Mouse (Mus musculus): ENCODE data around the gene Ubc. TPM values are rescaled to one million over a fixed set of nuclear protein-coding genes. Genes with fewer than 3 reads are reported as not detected.

Ubc gene
- polyA plus RNA-seq, 1 experiment, result 848 TPM

- WGBS, result 63% methylated on average over 7 of the region's 7 CpGs
- no peak for TF ChIP-seq POLR2A (IDR thresholded peaks at IDR 0.05; ENCODE audit: low read depth, low read length)
- TF ChIP-seq CTCF (IDR thresholded peaks at IDR 0.05; ENCODE audit: extremely low read depth, insufficient read length, insufficient replicate concordance, low read depth, low read length), result no peak
- Histone ChIP-seq H3K27ac (ENCODE audit: insufficient read depth, low read depth, low read length) (no peak overlapping the region), H3K4me1 (ENCODE audit: control insufficient read depth, insufficient read depth, insufficient read length, low read length) (no peaks in the 10 kb centered on the region), H3K4me3 (ENCODE audit: low read depth, low read length) (no peak overlapping the region), H3K27me3 (ENCODE audit: control insufficient read depth, insufficient read depth, low read length) (no peaks in the 10 kb centered on the region), H3K36me3 (ENCODE audit: control insufficient read depth, insufficient read depth, low read length) (no peaks in the 10 kb centered on the region)
These were observed 35.0 kb downstream of the Ubc start for GRCm38 (mm10) chr5:125354885-125355492.

- H3K27me3 ChIP-seq (ENCODE audit: control insufficient read depth, insufficient read depth, low read length), result no peaks in the 10 kb centered on the region
- H3K4me3 ChIP-seq (ENCODE audit: low read depth, low read length), result no peak overlapping the region
- no peaks in the 10 kb centered on the region for H3K36me3 ChIP-seq (ENCODE audit: control insufficient read depth, insufficient read depth, low read length)
- WGBS, result 92% methylated on average over 5 of the region's 5 CpGs
- no peak overlapping the region for H3K27ac ChIP-seq (ENCODE audit: insufficient read depth, low read depth, low read length)
- peaks cover 9% of the 10 kb centered on the region; the same call in 1 of the 2 replicates for H3K4me1 ChIP-seq (ENCODE audit: control insufficient read depth, insufficient read depth, insufficient read length, low read length)
- TF ChIP-seq CTCF (IDR thresholded peaks at IDR 0.05; ENCODE audit: extremely low read depth, insufficient read length, insufficient replicate concordance, low read depth, low read length) (no peak), POLR2A (IDR thresholded peaks at IDR 0.05; ENCODE audit: low read depth, low read length) (no peak)
These were observed 37.2 kb downstream of the Ubc start for GRCm38 (mm10) chr5:125352781-125353294.

- no peaks in the 10 kb centered on the region for H3K36me3 ChIP-seq (ENCODE audit: control insufficient read depth, insufficient read depth, low read length)
- peaks cover 9% of the 10 kb centered on the region; the same call in 1 of the 2 replicates for H3K4me1 ChIP-seq (ENCODE audit: control insufficient read depth, insufficient read depth, insufficient read length, low read length)
- H3K4me3 ChIP-seq (ENCODE audit: low read depth, low read length), result no peak overlapping the region
- 81% methylated on average over 5 of the region's 5 CpGs for WGBS
- TF ChIP-seq CTCF (IDR thresholded peaks at IDR 0.05; ENCODE audit: extremely low read depth, insufficient read length, insufficient replicate concordance, low read depth, low read length) (no peak), POLR2A (IDR thresholded peaks at IDR 0.05; ENCODE audit: low read depth, low read length) (no peak)
- H3K27ac ChIP-seq (ENCODE audit: insufficient read depth, low read depth, low read length), result no peak overlapping the region
- 0 out of 2 replicates have a peak, but pooled peaks cover 2% of the 10 kb centered on the region for H3K27me3 ChIP-seq (ENCODE audit: control insufficient read depth, insufficient read depth, low read length)
These were observed 38.1 kb downstream of the Ubc start for GRCm38 (mm10) chr5:125351939-125352338.

GRCm38 (mm10) chr5:125351057-125351456, 38.9 kb downstream of the Ubc start:
- H3K36me3 ChIP-seq (ENCODE audit: control insufficient read depth, insufficient read depth, low read length), result no peaks in the 10 kb centered on the region
- H3K4me1 ChIP-seq (ENCODE audit: control insufficient read depth, insufficient read depth, insufficient read length, low read length), result peaks cover 9% of the 10 kb centered on the region; the same call in 1 of the 2 replicates
- no peak overlapping the region for H3K27ac ChIP-seq (ENCODE audit: insufficient read depth, low read depth, low read length)
- TF ChIP-seq POLR2A (IDR thresholded peaks at IDR 0.05; ENCODE audit: low read depth, low read length) (no peak), CTCF (IDR thresholded peaks at IDR 0.05; ENCODE audit: extremely low read depth, insufficient read length, insufficient replicate concordance, low read depth, low read length) (no peak)
- no peak overlapping the region for H3K4me3 ChIP-seq (ENCODE audit: low read depth, low read length)
- 0 out of 2 replicates have a peak, but pooled peaks cover 3% of the 10 kb centered on the region for H3K27me3 ChIP-seq (ENCODE audit: control insufficient read depth, insufficient read depth, low read length)
- 82% methylated on average over 8 of the region's 8 CpGs for WGBS

GRCm38 (mm10) chr5:125349391-125349790, 40.6 kb downstream of the Ubc start:
- no peaks in the 10 kb centered on the region for H3K36me3 ChIP-seq (ENCODE audit: control insufficient read depth, insufficient read depth, low read length)
- 81% methylated on average over 3 of the region's 3 CpGs for WGBS
- no peak overlapping the region for H3K27ac ChIP-seq (ENCODE audit: insufficient read depth, low read depth, low read length)
- H3K27me3 ChIP-seq (ENCODE audit: control insufficient read depth, insufficient read depth, low read length), result 0 out of 2 replicates have a peak, but pooled peaks cover 3% of the 10 kb centered on the region
- H3K4me1 ChIP-seq (ENCODE audit: control insufficient read depth, insufficient read depth, insufficient read length, low read length), result peaks cover 9% of the 10 kb centered on the region; the same call in 1 of the 2 replicates
- no peak for TF ChIP-seq CTCF (IDR thresholded peaks at IDR 0.05; ENCODE audit: extremely low read depth, insufficient read length, insufficient replicate concordance, low read depth, low read length)
- TF ChIP-seq POLR2A (IDR thresholded peaks at IDR 0.05; ENCODE audit: low read depth, low read length), result no peak
- no peak overlapping the region for H3K4me3 ChIP-seq (ENCODE audit: low read depth, low read length)

- H3K4me3 ChIP-seq (ENCODE audit: low read depth, low read length), result no peak overlapping the region
- TF ChIP-seq POLR2A (IDR thresholded peaks at IDR 0.05; ENCODE audit: low read depth, low read length), result no peak
- peak; percentile 72; the same call in 1 of the 2 replicates for TF ChIP-seq CTCF (IDR thresholded peaks at IDR 0.05; ENCODE audit: extremely low read depth, insufficient read length, insufficient replicate concordance, low read depth, low read length)
- WGBS, result 38% methylated on average over 8 of the region's 8 CpGs
- peaks cover 9% of the 10 kb centered on the region; the same call in 1 of the 2 replicates for H3K4me1 ChIP-seq (ENCODE audit: control insufficient read depth, insufficient read depth, insufficient read length, low read length)
- H3K27me3 ChIP-seq (ENCODE audit: control insufficient read depth, insufficient read depth, low read length), result peaks cover 3% of the 10 kb centered on the region; the same call in 1 of the 2 replicates
- no peak overlapping the region for H3K27ac ChIP-seq (ENCODE audit: insufficient read depth, low read depth, low read length)
- no peaks in the 10 kb centered on the region for H3K36me3 ChIP-seq (ENCODE audit: control insufficient read depth, insufficient read depth, low read length)
These were observed 41.5 kb downstream of the Ubc start for GRCm38 (mm10) chr5:125348487-125348886.

GRCm38 (mm10) chr5:125348067-125348466, 41.9 kb downstream of the Ubc start:
- Histone ChIP-seq H3K27me3 (ENCODE audit: control insufficient read depth, insufficient read depth, low read length) (peaks cover 3% of the 10 kb centered on the region; the same call in 1 of the 2 replicates), H3K36me3 (ENCODE audit: control insufficient read depth, insufficient read depth, low read length) (no peaks in the 10 kb centered on the region), H3K4me3 (ENCODE audit: low read depth, low read length) (no peak overlapping the region), H3K4me1 (ENCODE audit: control insufficient read depth, insufficient read depth, insufficient read length, low read length) (peaks cover 9% of the 10 kb centered on the region; the same call in 1 of the 2 replicates), H3K27ac (ENCODE audit: insufficient read depth, low read depth, low read length) (no peak overlapping the region)
- 33% methylated on average over 7 of the region's 7 CpGs for WGBS
- TF ChIP-seq CTCF (IDR thresholded peaks at IDR 0.05; ENCODE audit: extremely low read depth, insufficient read length, insufficient replicate concordance, low read depth, low read length), result no peak
- no peak for TF ChIP-seq POLR2A (IDR thresholded peaks at IDR 0.05; ENCODE audit: low read depth, low read length)

Measured in small intestine, adult 2 months (tissue).